Mouse (Mus musculus) embryonic facial prominence, embryonic 12.5 days (tissue): ENCODE results near the gene Gamt. TPM values are rescaled to one million over a fixed set of nuclear protein-coding genes. Genes with fewer than 3 reads are reported as not detected.
A peak's percentile ranks its signal among the peaks of the same experiment; 100 is the strongest.
"Not testable (repeated sequence)": the region's sequence is repeated elsewhere in the genome, so short reads cannot be mapped to it uniquely, and the experiment has no call there.

Experiments
- ATAC-seq: fragments of 200-750 bp; cut with Nextera tagmentation; 2 replicates; pipeline ENCODE4 v1.8.0; 2017; ENCODE audit not compliant: insufficient number of reproducible peaks, insufficient read depth, low FRiP score, low TSS enrichment
- H3K27ac ChIP-seq: fragments of 300-500 bp; sonication (generic); 2 replicates; pipeline ENCODE4 v1.5.1; 2016; ENCODE audit warnings: mild to moderate bottlenecking
- H3K27me3 ChIP-seq: fragments of 300-500 bp; sonication (generic); 2 replicates; pipeline ENCODE4 v1.6.1; 2016; ENCODE audit warnings: mild to moderate bottlenecking, moderate library complexity
- H3K36me3 ChIP-seq: fragments of 300-500 bp; sonication (generic); 2 replicates; pipeline ENCODE4 v1.6.1; 2016; ENCODE audit warnings: mild to moderate bottlenecking
- H3K4me1 ChIP-seq: fragments of 300-500 bp; sonication (generic); 2 replicates; pipeline ENCODE4 v1.6.1; 2016
- H3K4me2 ChIP-seq: fragments of 300-500 bp; sonication (generic); replicated peaks from 2 replicates; pipeline ENCODE4 v1.6.1; 2016; ENCODE audit warnings: mild to moderate bottlenecking, moderate library complexity
- H3K4me3 ChIP-seq: fragments of 300-500 bp; sonication (generic); 2 replicates; pipeline ENCODE4 v1.5.1; 2016; ENCODE audit warnings: mild to moderate bottlenecking
- H3K9ac ChIP-seq: fragments of 300-500 bp; sonication (generic); 2 replicates; pipeline ENCODE4 v1.6.1; 2016; ENCODE audit warnings: mild to moderate bottlenecking, moderate library complexity
- H3K9me3 ChIP-seq: fragments of 300-500 bp; sonication (generic); 2 replicates; pipeline ENCODE4 v1.6.1; 2016; ENCODE audit warnings: mild to moderate bottlenecking, moderate library complexity
- WGBS: fragments of 180-500 bp; shearing (Covaris S2); methylation state at CpG from one replicate; pipeline ENCODE4 v1.1.7; 2016; 5-methylcytosine and 5-hydroxymethylcytosine counted together
- polyA plus RNA-seq: library from polyadenylated mRNA; unstranded; fragments of >200 nt; fragmentation: Nextera tagmentation; extraction: Ambion mirVana; gene quantifications from 2 replicates; pipeline ENCODE4 v1.2.1, GENCODE M21; 2016

Gamt gene
- polyA plus RNA-seq, 1 experiment from 2014 or later: 33.8 TPM

- ATAC-seq: no peak
- 95% methylated on average over 26 of the region's 26 CpGs for WGBS
- Histone ChIP-seq H3K4me1 (peaks cover 15% of the 10 kb centered on the region), H3K36me3 (peaks cover 59% of the 10 kb centered on the region), H3K27ac (no peak overlapping the region), H3K4me3 (no peak overlapping the region), H3K27me3 (no peaks in the 10 kb centered on the region), H3K9ac (no peak overlapping the region), H3K9me3 (no peaks in the 10 kb centered on the region), H3K4me2 (no peak overlapping the region)
Measured at GRCm38 (mm10) chr10:80254331-80255297, 6.2 kb downstream of the Gamt start.

DNA sequence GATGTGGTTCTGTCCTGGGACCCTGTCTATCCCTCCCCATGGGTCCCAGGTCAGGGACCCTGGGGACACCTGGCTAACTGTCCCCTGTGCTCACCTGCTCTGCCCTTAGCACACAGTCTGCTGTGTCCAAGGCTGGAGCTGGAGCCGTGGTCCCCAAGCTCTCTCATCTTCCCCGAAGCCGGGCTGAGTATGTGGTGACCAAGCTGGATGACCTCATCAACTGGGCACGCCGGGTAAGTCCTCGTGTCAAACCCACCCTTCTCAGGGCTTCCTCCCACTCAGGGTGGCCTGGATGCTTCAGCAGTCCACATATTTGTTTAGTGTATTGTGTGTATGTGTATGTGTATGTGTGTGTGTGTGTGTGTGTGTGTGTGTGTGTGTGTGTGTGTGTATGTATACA lies 7.3 kb downstream of the Gamt start:
- Histone ChIP-seq H3K4me1 (peaks cover 9% of the 10 kb centered on the region), H3K9me3 (no peaks in the 10 kb centered on the region), H3K9ac (no peak overlapping the region), H3K27me3 (no peaks in the 10 kb centered on the region), H3K4me3 (no peak overlapping the region), H3K4me2 (no peak overlapping the region), H3K27ac (no peak overlapping the region), H3K36me3 (peaks cover 53% of the 10 kb centered on the region)
- 91% methylated on average over 6 of the region's 6 CpGs for WGBS
- ATAC-seq: no peak

- H3K27ac ChIP-seq: no peak overlapping the region
- no peaks in the 10 kb centered on the region for H3K9me3 ChIP-seq
- H3K4me2 ChIP-seq: no peak overlapping the region
- H3K9ac ChIP-seq: no peak overlapping the region
- peaks cover 44% of the 10 kb centered on the region for H3K36me3 ChIP-seq
- peaks cover 10% of the 10 kb centered on the region for H3K4me1 ChIP-seq
- ATAC-seq: no peak
- no peak overlapping the region for H3K4me3 ChIP-seq
- no peaks in the 10 kb centered on the region for H3K27me3 ChIP-seq
- 92% methylated on average over 11 of the region's 11 CpGs for WGBS
Measured at GRCm38 (mm10) chr10:80252493-80253274, 8.1 kb downstream of the Gamt start.

DNA sequence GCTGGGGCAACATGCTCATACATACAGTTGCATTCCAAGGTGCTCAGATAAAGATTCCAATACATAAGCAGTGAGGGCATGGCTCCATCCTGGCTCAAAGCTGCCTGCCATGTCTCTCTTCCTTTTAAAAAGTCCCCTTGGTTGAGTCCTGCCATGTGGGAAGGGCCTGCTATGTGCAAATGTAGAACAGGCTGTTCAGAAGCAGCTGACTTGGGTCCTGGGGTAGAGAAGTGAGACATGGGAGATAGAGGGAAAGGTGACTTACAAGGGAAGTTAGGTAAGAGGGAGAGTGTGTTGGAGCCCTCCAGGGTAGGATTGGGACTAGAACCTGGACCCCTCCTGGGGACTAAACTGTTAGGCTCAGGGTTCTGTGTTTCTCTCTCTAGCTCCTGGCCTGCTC lies 8.8 kb downstream of the Gamt start:
- Histone ChIP-seq H3K27me3 (no peaks in the 10 kb centered on the region), H3K4me1 (peaks cover 12% of the 10 kb centered on the region), H3K9ac (no peak overlapping the region), H3K36me3 (peaks cover 39% of the 10 kb centered on the region), H3K4me2 (no peak overlapping the region), H3K4me3 (no peak overlapping the region), H3K9me3 (no peaks in the 10 kb centered on the region), H3K27ac (no peak overlapping the region)
- no peak for ATAC-seq

DNA sequence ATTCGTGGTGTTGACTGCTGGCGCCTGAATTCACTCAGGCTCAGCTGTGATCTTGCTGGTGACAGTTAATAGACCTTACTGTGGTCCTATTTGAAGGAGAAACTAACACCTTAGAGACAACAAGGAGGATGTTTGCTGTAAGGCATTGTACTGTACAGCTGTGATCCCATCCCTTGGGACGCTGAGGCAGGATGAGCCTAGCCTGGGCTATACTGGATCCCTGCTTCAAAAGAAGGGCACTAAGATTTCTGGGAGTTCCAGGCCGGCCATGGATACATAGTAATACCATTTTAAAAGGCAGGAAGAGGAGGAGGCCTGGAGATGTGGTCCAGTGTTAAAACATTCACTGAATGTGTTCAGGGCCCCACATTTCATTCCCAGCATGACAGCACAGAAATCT lies 10.2 kb downstream of the Gamt start:
- peaks cover 25% of the 10 kb centered on the region for H3K36me3 ChIP-seq
- H3K4me3 ChIP-seq: peak overlapping the region; percentile 81
- 87% methylated on average over 4 of the region's 4 CpGs for WGBS
- H3K4me2 ChIP-seq: peak overlapping the region; percentile 95; the same call in 1 of the 2 replicates
- peaks cover 15% of the 10 kb centered on the region for H3K4me1 ChIP-seq
- H3K27me3 ChIP-seq: no peaks in the 10 kb centered on the region
- ATAC-seq: no peak
- H3K9ac ChIP-seq: no peak overlapping the region
- no peak overlapping the region for H3K27ac ChIP-seq
- H3K9me3 ChIP-seq: no peaks in the 10 kb centered on the region

GRCm38 (mm10) chr10:80250059-80250458 lies 10.8 kb downstream of the Gamt start:
- Histone ChIP-seq H3K27ac (peak overlapping the region; percentile 86; the same call in 1 of the 2 replicates), H3K9ac (peak overlapping the region; percentile 76; the same call in 1 of the 2 replicates), H3K9me3 (no peaks in the 10 kb centered on the region), H3K36me3 (peaks cover 20% of the 10 kb centered on the region), H3K4me3 (peak overlapping the region; percentile 81), H3K4me2 (peak overlapping the region; percentile 95), H3K4me1 (peaks cover 19% of the 10 kb centered on the region), H3K27me3 (no peaks in the 10 kb centered on the region)
- ATAC-seq: no peak
- 41% methylated on average over 2 of the region's 2 CpGs for WGBS

DNA sequence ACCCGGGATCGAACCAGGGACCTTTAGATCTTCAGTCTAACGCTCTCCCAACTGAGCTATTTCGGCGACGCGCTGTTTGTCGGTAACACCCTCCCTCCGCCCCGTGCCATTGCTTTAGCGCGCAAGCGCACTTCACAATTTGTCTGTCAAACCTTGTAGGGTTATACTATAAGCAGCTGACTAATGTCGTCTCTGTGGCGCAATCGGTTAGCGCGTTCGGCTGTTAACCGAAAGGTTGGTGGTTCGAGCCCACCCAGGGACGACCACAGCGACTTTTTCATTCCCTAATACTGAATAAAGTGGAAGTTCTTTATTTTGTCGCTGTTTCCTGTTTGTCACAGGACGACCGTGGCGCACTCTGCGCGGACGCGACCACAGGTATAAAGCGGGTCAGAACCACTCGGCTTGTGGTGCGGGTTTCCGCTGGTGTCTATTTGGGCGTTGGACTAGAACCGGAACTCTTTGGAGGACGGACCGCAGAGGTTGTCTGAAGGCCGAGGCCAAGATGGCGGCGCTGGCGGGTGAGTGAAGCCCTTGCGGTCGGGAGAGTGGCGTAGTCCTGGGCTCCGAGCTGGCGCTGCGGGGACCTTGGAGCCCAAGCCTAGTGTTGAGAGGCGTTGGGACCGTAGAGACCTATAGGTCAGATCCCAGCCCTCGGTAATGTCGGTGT lies 11.7 kb downstream of the Gamt start, which contains the start of gene Ndufs7:
Gene Ndufs7 (plus strand): TSS at position 151 of the 670 bp plus-strand sequence.
- Histone ChIP-seq H3K9ac (peak within 1 kb of the TSS; percentile 76), H3K4me1 (peaks cover 19% of the 10 kb centered on the region), H3K27ac (peak within 1 kb of the TSS; percentile 86), H3K4me3 (peak within 1 kb of the TSS; percentile 81), H3K36me3 (peaks cover 17% of the 10 kb centered on the region), H3K27me3 (no peaks in the 10 kb centered on the region), H3K4me2 (peak within 1 kb of the TSS; percentile 95), H3K9me3 (no peaks in the 10 kb centered on the region)
- peak; percentile 84 for ATAC-seq
- under 1% methylated on average over 53 of the region's 53 CpGs for WGBS

GRCm38 (mm10) chr10:80248437-80248836 lies 12.4 kb downstream of the Gamt start:
- H3K4me3 ChIP-seq: peak overlapping the region; percentile 81
- H3K27ac ChIP-seq, ATAC-seq: not testable (repeated sequence)

GRCm38 (mm10) chr10:80247849-80248248 lies 13.0 kb downstream of the Gamt start:
- 57% methylated on average over 6 of the region's 6 CpGs for WGBS
- Histone ChIP-seq H3K4me2 (no peak overlapping the region), H3K9me3 (no peaks in the 10 kb centered on the region), H3K4me3 (no peak overlapping the region), H3K36me3 (peaks cover 19% of the 10 kb centered on the region), H3K9ac (no peak overlapping the region), H3K4me1 (peaks cover 19% of the 10 kb centered on the region), H3K27me3 (no peaks in the 10 kb centered on the region), H3K27ac (no peak overlapping the region)
- ATAC-seq: no peak

More at GRCm38 (mm10) chr10:80248437-80248836, 12.4 kb downstream of the Gamt start:
- 47% methylated on average over 3 of the region's 3 CpGs for WGBS
- H3K9me3 ChIP-seq, H3K27me3 ChIP-seq, H3K9ac ChIP-seq: not testable (repeated sequence)
- peaks cover 19% of the 10 kb centered on the region for H3K4me1 ChIP-seq
- H3K36me3 ChIP-seq: peaks cover 17% of the 10 kb centered on the region
- H3K4me2 ChIP-seq: peak overlapping the region; percentile 95

DNA sequence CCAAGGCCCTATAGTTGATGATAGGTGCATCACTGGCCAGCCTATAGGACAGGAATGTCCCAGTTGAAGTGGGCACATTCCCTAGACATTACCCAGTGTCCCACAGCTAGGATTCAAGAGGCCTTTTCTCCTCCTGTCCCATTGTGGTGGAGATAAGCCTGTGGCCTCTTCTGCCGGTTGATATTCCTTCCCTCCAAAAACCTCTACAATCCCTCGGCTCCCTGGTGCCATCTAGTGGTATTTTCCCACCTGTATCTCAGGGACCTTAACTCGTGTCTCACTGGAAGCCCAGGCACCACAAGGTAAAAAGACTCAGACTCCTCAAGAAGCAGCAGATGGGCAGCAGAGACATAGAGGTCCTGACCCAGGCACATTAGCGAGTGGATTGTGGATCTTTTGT lies 15.2 kb downstream of the Gamt start:
- Histone ChIP-seq H3K9me3 (no peaks in the 10 kb centered on the region), H3K4me3 (no peak overlapping the region), H3K27ac (peak overlapping the region; percentile 47; the same call in 1 of the 2 replicates), H3K4me2 (no peak overlapping the region), H3K4me1 (peaks cover 19% of the 10 kb centered on the region), H3K36me3 (peaks cover 42% of the 10 kb centered on the region), H3K9ac (peak overlapping the region; percentile 11; the same call in 1 of the 2 replicates), H3K27me3 (no peaks in the 10 kb centered on the region)
- no peak for ATAC-seq
- 2% methylated on average over 4 of the region's 4 CpGs for WGBS

DNA sequence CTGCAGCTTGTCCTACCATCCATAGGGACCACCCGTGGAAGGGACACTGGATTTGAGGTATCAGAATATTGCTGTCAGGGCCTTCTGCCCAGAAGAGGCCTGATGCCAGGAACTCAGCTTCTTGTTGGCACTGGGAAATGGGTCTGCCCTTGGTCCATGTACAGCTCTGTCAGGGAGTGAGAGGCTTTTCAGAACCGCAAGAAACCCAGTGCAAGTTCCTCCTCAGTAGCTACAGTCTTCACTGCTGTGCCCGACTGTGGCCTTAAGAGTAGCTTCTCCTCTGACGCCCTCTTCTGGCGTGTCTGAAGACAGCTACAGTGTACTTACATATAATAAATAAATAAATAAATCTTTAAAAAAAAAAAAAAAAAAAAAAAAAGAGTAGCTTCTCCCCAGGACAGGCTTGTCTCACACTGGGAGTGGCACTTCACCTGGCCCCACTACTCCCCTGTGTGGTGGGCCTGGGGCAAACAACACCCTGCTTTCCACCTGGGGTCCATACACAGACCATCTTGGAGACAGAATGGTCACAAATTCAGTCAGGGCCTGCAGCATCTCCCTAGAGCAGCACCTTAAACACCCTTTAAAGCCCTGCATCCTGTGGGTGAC lies 15.9 kb downstream of the Gamt start:
- no peaks in the 10 kb centered on the region for H3K9me3 ChIP-seq
- H3K27me3 ChIP-seq: no peaks in the 10 kb centered on the region
- H3K36me3 ChIP-seq: peaks cover 49% of the 10 kb centered on the region
- peaks cover 12% of the 10 kb centered on the region for H3K4me1 ChIP-seq
- 36% methylated on average over 5 of the region's 5 CpGs for WGBS
- no peak for ATAC-seq
- H3K4me3 ChIP-seq: no peak overlapping the region
- peak overlapping the region; percentile 47; the same call in 1 of the 2 replicates for H3K27ac ChIP-seq
- no peak overlapping the region for H3K9ac ChIP-seq
- no peak overlapping the region for H3K4me2 ChIP-seq
